Mouse (Mus musculus) layer of hippocampus, adult 18-20 months (tissue): ENCODE results near the gene Mb21d2. TPM values are rescaled to one million over a fixed set of nuclear protein-coding genes. Genes with fewer than 3 reads are reported as not detected.

Source experiments
- DNase-seq, 2 experiments: peaks; one replicate each; pipeline ENCODE4 v3.0.0; 2022; ENCODE audit warnings: low spot score in 2 of 2
- total RNA-seq, 2 experiments: library from RNA; stranded (reverse); gene quantifications; 2 replicates each; pipeline ENCODE4 v1.2.3; 2021

Mb21d2 gene
- total RNA-seq, 2 experiments from 2014 or later, result 21.4 to 21.8 TPM

- no peak for DNase-seq
These were observed 26.6 kb downstream of the Mb21d2 start for GRCm38 (mm10) chr16:28902620-28903565.

GRCm38 (mm10) chr16:28899161-28899540 lies 30.3 kb downstream of the Mb21d2 start:
- no peak for DNase-seq

- no peak for DNase-seq
These were observed 30.8 kb downstream of the Mb21d2 start for GRCm38 (mm10) chr16:28898509-28899160.

GRCm38 (mm10) chr16:28896571-28896970 lies 32.9 kb downstream of the Mb21d2 start:
- no peak for DNase-seq

- peak in 1 of 2 experiments; percentile 37 for DNase-seq
These were observed 34.6 kb downstream of the Mb21d2 start for GRCm38 (mm10) chr16:28894872-28895271.

- no peak for DNase-seq
These were observed 36.2 kb downstream of the Mb21d2 start for GRCm38 (mm10) chr16:28893266-28893665.

- DNase-seq, result no peak
These were observed 43.2 kb downstream of the Mb21d2 start for GRCm38 (mm10) chr16:28886201-28886745.

- DNase-seq, result no peak
These were observed 44.0 kb downstream of the Mb21d2 start for GRCm38 (mm10) chr16:28885474-28885873.

- DNase-seq, result no peak
These were observed 44.8 kb downstream of the Mb21d2 start for GRCm38 (mm10) chr16:28884661-28885060.

- DNase-seq, result no peak
These were observed 45.8 kb downstream of the Mb21d2 start for GRCm38 (mm10) chr16:28883649-28884048.

- no peak for DNase-seq
These were observed 46.6 kb downstream of the Mb21d2 start for GRCm38 (mm10) chr16:28882687-28883428.

- no peak for DNase-seq
These were observed 47.7 kb downstream of the Mb21d2 start for GRCm38 (mm10) chr16:28881787-28882186.

- no peak for DNase-seq
These were observed 48.7 kb downstream of the Mb21d2 start for GRCm38 (mm10) chr16:28880756-28881155.

- no peak for DNase-seq
These were observed 49.2 kb downstream of the Mb21d2 start for GRCm38 (mm10) chr16:28880307-28880681.

GRCm38 (mm10) chr16:28879636-28880306 lies 49.7 kb downstream of the Mb21d2 start:
- DNase-seq, result no peak

- no peak for DNase-seq
These were observed 52.3 kb downstream of the Mb21d2 start for GRCm38 (mm10) chr16:28877162-28877662.

GRCm38 (mm10) chr16:28873404-28873895 lies 56.0 kb downstream of the Mb21d2 start:
- no peak for DNase-seq

GRCm38 (mm10) chr16:28870860-28871259 lies 58.6 kb downstream of the Mb21d2 start:
- no peak for DNase-seq

- DNase-seq, result no peak
These were observed 59.0 kb downstream of the Mb21d2 start for GRCm38 (mm10) chr16:28870456-28870855.

GRCm38 (mm10) chr16:28868864-28869263 lies 60.6 kb downstream of the Mb21d2 start:
- DNase-seq, result no peak
